Mouse (Mus musculus) heart, postnatal 0 days (tissue): ENCODE data around the gene Pcmt1.

Source experiments
- CTCF ChIP-seq: IDR thresholded peaks from 2 replicates; pipeline ENCODE4 v1.5.1; 2016; ENCODE audit warnings: antibody characterized with exemption, control low read depth, low read depth
- EP300 ChIP-seq: IDR thresholded peaks from 2 replicates; pipeline ENCODE4 v1.6.1; 2016; ENCODE audit warnings: antibody characterized with exemption, low read depth

DNA sequence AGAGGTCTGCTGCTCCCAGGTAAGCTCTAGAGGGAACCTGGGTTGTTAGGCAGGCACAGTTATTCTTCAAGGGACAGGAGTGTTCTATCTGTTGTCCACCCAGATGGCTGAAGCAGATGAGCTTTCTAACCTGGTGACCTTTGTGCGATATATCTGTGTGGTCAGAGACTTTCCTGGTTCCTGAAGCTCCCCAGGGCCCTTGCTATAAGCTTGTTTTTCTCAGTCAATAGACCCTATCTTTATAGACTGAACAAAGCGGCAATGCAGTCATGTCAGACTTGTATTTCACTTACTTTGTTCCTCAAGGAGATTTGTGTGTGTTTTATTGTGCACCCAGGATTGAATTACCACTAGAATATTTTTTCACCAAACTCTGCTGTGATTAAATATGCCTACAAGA lies 29.9 kb downstream of the Pcmt1 start:
- TF ChIP-seq CTCF (no peak), EP300 (no peak)
